Mouse (Mus musculus) small intestine, adult 2 months (tissue): ENCODE data around the gene Fkbp4. TPM values are rescaled to one million over a fixed set of nuclear protein-coding genes. Genes with fewer than 3 reads are reported as not detected.
"Not testable (repeated sequence)": the region's sequence is repeated elsewhere in the genome, so short reads cannot be mapped to it uniquely, and the experiment has no call there.

ENCODE experiments used
- H3K27ac ChIP-seq: fragments of 200-500 bp; 2 replicates; pipeline ENCODE4 v1.5.1; 2012; ENCODE audit warnings: low read depth, low read length, control low read depth, inconsistent platforms; ENCODE audit not compliant: insufficient read depth
- H3K27me3 ChIP-seq: fragments of 200-500 bp; 2 replicates; pipeline ENCODE4 v1.6.1; 2012; ENCODE audit warnings: mild to moderate bottlenecking, moderate library complexity, low read length, inconsistent platforms; ENCODE audit not compliant: control insufficient read depth, insufficient read depth
- H3K36me3 ChIP-seq: fragments of 200-500 bp; 2 replicates; pipeline ENCODE4 v1.6.1; 2012; ENCODE audit warnings: mild to moderate bottlenecking, low read length, control low read depth, inconsistent platforms; ENCODE audit not compliant: control insufficient read depth, insufficient read depth
- H3K4me1 ChIP-seq: fragments of 200-500 bp; 2 replicates; pipeline ENCODE4 v1.6.1; 2012; ENCODE audit warnings: low read length, inconsistent platforms, mixed read lengths; ENCODE audit not compliant: control insufficient read depth, insufficient read depth, insufficient read length
- H3K4me3 ChIP-seq: fragments of 200-500 bp; 2 replicates; pipeline ENCODE4 v1.5.1; 2012; ENCODE audit warnings: low read depth, mild to moderate bottlenecking, control low read depth, inconsistent platforms, low read length, moderate library complexity
- CTCF ChIP-seq: fragments of 200-500 bp; IDR thresholded peaks from 2 replicates; pipeline ENCODE4 v1.5.1; 2012; ENCODE audit warnings: low read depth, mild to moderate bottlenecking, control low read depth, inconsistent platforms, low read length, moderate library complexity, mixed read lengths; ENCODE audit not compliant: insufficient replicate concordance, insufficient read length; ENCODE audit errors: extremely low read depth
- POLR2A ChIP-seq: fragments of 200-500 bp; IDR thresholded peaks from 2 replicates; pipeline ENCODE4 v1.6.1; 2012; ENCODE audit warnings: low read depth, mild to moderate bottlenecking, control low read depth, inconsistent platforms, low read length, moderate library complexity
- WGBS: fragments of 180-500 bp; shearing (Covaris S2); methylation state at CpG from one replicate; pipeline ENCODE4 v1.1.7; 2018; 5-methylcytosine and 5-hydroxymethylcytosine counted together
- polyA plus RNA-seq: library from polyadenylated mRNA; depleted of rRNA; stranded (reverse); fragments of >200 nt; gene quantifications from 2 replicates; pipeline ENCODE4 v1.2.3, GENCODE M21; 2012; rRNA removed

Gene Fkbp4
- polyA plus RNA-seq, 1 experiment, result 105 TPM

DNA sequence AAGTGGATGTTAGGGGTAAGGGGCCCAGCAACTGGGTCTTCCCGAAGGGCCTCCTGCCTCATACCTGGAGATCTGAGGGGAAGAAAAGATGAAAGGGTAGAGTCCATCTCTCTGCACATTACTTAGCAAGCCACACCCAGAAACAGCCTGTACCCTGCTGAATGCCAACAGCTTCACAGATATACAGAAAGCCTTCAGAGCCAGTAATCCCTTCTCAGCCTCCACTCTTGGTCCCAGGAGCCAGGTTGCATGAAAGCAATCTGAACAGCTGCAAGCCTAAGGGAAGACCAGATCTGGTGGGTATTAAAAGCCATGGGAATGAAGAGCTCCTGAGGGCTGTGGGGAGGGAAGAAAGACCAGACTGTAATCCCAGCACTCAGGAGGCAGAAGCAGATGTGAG, 49.3 kb downstream of the Fkbp4 start:
- 39% methylated on average over 1 of the region's 1 CpGs for WGBS
- Histone ChIP-seq H3K36me3 (no peaks in the 10 kb centered on the region), H3K27me3 (no peaks in the 10 kb centered on the region), H3K27ac (no peak overlapping the region), H3K4me3 (no peak overlapping the region), H3K4me1 (peaks cover 2% of the 10 kb centered on the region; the same call in 1 of the 2 replicates)
- TF ChIP-seq POLR2A, result no peak
- TF ChIP-seq CTCF, result no peak

GRCm38 (mm10) chr6:128385026-128385425, 53.5 kb downstream of the Fkbp4 start:
- Histone ChIP-seq H3K4me1 (peaks cover 2% of the 10 kb centered on the region; the same call in 1 of the 2 replicates), H3K36me3 (no peaks in the 10 kb centered on the region), H3K27me3 (no peaks in the 10 kb centered on the region), H3K27ac (no peak overlapping the region), H3K4me3 (no peak overlapping the region)
- WGBS, result 29% methylated on average over 1 of the region's 1 CpGs
- TF ChIP-seq CTCF, result no peak
- TF ChIP-seq POLR2A, result no peak

DNA sequence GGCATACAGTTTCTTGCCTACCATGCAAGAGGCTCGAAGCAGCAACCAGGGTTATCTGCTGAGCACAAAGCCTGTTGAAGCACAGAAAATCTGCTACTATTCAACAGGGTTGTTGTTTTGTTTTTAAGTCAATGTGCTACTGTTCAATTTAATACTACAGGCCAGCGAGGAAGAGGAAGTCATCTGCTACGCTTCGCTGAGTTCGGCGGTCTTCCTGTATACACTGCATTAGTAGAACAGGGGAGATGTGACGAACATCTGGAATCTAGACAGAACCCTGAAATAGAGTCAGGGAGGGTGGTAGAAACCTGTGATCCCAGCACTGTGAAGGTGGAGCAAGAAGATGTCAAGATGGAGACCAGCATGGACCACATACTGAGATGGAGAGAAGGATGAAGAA, 54.7 kb downstream of the Fkbp4 start:
- no peak for TF ChIP-seq POLR2A
- no peak for TF ChIP-seq CTCF
- H3K4me3 ChIP-seq, result no peak overlapping the region
- no peaks in the 10 kb centered on the region for H3K36me3 ChIP-seq
- H3K4me1 ChIP-seq, result peaks cover under 1% of the 10 kb centered on the region; the same call in 1 of the 2 replicates
- 81% methylated on average over 7 of the region's 7 CpGs for WGBS
- H3K27me3 ChIP-seq, result no peaks in the 10 kb centered on the region
- H3K27ac ChIP-seq, result no peak overlapping the region

DNA sequence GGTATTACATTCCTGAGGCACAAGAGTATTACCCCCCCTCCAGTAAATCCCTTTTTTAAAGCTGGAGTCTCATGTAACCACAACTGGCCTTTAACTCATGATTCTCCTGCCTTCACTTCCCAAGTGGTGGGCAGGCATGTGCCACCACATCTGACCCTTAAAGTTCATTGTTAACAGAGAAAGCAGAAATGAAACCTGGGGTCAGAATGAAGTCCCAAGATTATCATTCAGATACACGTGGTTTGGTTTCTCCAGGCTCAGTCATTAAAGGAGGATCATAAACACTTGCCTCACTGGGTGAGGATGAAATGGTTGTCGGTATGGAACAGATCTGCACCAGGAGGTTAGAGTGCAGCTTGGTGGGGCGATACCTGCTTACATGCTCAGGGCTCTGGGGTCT, 57.2 kb downstream of the Fkbp4 start:
- TF ChIP-seq CTCF, result no peak
- TF ChIP-seq POLR2A, result no peak
- 49% methylated on average over 3 of the region's 3 CpGs for WGBS
- Histone ChIP-seq H3K4me1 (no peaks in the 10 kb centered on the region), H3K4me3 (no peak overlapping the region), H3K27me3 (no peaks in the 10 kb centered on the region), H3K36me3 (no peaks in the 10 kb centered on the region), H3K27ac (no peak overlapping the region)

GRCm38 (mm10) chr6:128380594-128381167, 57.8 kb downstream of the Fkbp4 start:
- not testable (repeated sequence) for H3K4me3 ChIP-seq, H3K27me3 ChIP-seq, H3K4me1 ChIP-seq, H3K36me3 ChIP-seq, H3K27ac ChIP-seq
- 44% methylated on average over 1 of the region's 1 CpGs for WGBS

Other genes with a start within 250 kb of the Fkbp4 start
- 0.61 and 0.93 TPM in 2 replicates for gene Tead4, start 137.9 kb downstream of the Fkbp4 start, polyA plus RNA-seq
- gene Tulp3, start 82.8 kb downstream of the Fkbp4 start, polyA plus RNA-seq, result 2.0 and 2.4 TPM in 2 replicates
- 7.2 and 11.2 TPM in 2 replicates for gene Rhno1, start 75.8 kb downstream of the Fkbp4 start, polyA plus RNA-seq
- 6.3 and 11.3 TPM in 2 replicates for gene Foxm1, start 75.7 kb downstream of the Fkbp4 start, polyA plus RNA-seq
- gene Tex52, start 63.2 kb downstream of the Fkbp4 start, polyA plus RNA-seq, result not detected in 2 replicates
- gene Gm44596, start 63.2 kb downstream of the Fkbp4 start, polyA plus RNA-seq, result not detected in 2 replicates
- 0.49 and 0.63 TPM in 2 replicates for gene Nrip2, start 39.4 kb downstream of the Fkbp4 start, polyA plus RNA-seq
- 16.1 and 16.2 TPM in 2 replicates for gene Itfg2, start 13.7 kb downstream of the Fkbp4 start, polyA plus RNA-seq
- 0.06 TPM in 1 of 2 replicates, not detected in the other for gene Pzp, start 88.0 kb upstream of the Fkbp4 start, polyA plus RNA-seq
- gene A2ml1, start 142.9 kb upstream of the Fkbp4 start, polyA plus RNA-seq, result 0.03 and 0.34 TPM in 2 replicates
- 0.24 TPM in 1 of 2 replicates, not detected in the other for gene Klrb1a, start 184.9 kb upstream of the Fkbp4 start, polyA plus RNA-seq
- 54.1 and 189 TPM in 2 replicates for gene Clec2h, start 223.7 kb upstream of the Fkbp4 start, polyA plus RNA-seq